Mouse (Mus musculus): ENCODE results near the gene Pmfbp1.

The Pmfbp1 gene

DNA sequence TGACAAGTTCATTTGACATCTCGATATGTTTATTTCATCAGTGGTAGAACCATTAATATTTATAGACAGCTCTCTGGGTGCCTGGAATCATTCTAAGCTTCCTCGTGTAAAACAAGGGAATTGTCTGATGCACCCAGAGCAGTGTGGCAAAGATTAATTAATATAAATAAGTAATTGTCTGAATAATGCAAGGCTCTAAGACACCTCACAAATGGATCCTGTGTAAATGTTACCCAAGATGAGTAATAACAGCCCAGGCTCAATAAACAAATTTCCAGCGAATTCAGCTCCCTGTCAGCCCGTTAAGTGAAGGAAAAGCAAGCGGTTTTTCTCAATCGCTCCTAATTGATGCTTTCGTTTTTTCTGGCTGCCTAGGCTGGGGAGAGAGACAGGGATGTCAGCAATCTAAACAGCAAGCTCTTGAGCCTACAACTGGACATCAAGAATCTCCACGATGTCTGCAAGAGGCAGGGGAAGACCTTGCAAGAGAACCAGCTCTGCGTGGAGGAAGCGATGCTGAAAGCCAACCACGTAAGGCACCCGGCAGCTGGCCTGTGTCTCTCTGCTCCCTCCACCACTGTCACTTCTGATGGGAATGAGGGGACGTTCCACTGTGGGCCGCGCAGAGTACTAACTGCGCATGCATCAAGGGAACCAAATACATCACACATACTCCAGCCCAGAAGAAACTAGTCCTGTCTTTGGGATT is 5.3 kb downstream of the Pmfbp1 start:
- DNase-seq (ENCODE audit: low read depth, low spot score) = no peak

DNA sequence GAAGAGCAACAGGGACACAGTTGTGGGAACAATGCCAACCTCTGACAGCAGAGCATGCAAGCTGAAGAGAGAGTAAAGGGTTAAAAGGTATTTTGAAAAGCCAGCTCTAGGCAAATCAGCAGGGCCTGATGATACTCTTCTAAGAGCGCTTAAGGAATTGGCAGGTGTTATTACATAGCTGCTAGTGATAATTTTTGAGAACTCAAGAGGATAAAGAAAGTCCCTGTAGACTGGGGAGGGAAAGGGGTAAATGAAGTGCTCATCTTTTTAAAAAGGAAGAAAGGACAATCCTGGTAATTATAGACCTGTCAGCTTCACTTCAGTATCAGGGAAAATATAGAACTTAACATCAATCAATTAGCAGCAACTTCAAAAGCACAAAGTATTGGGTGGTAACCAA is 9.7 kb downstream of the Pmfbp1 start:
- DNase-seq (ENCODE audit: low read depth, low spot score) = no peak

DNA sequence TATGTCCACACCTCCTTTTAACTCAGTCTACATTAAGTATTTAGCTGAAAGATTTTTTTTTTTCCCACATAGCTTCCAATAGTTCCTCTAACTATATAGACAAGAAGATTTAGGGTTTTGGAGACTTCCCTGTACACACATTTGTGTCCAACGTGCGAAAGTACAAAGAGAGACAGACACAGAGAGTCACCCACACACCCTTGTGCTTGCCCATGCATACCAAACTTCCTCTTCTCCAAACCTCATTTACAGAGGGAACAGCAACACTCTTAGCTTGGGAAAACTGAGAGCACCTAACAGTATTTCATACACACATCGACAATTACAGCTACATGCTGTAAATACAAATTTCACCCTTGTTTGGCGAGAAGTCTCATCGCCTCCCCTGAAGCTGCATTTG is 11.7 kb downstream of the Pmfbp1 start:
- DNase-seq (ENCODE audit: low read depth, low spot score) = no peak

DNA sequence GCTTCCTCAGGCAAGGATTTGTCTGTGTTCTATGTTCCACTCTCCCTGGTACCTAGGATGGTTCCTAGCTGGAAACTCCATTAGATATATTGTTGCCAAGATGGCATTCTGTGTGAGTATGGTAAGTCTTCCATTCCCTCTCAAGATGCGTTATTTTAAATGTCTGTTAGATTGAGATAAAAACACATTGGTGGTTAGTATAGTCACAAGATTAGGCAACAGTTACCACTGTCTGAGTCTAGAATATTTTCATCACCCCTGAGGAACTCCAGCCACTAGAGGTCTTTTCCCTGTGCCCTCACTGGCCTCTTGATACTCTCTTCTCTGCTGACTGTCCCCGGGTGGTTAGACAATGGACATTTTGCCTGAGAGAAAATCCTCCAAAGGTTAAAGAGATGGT is 30.2 kb downstream of the Pmfbp1 start:
- DNase-seq (ENCODE audit: low read depth, low spot score) = no peak

DNA sequence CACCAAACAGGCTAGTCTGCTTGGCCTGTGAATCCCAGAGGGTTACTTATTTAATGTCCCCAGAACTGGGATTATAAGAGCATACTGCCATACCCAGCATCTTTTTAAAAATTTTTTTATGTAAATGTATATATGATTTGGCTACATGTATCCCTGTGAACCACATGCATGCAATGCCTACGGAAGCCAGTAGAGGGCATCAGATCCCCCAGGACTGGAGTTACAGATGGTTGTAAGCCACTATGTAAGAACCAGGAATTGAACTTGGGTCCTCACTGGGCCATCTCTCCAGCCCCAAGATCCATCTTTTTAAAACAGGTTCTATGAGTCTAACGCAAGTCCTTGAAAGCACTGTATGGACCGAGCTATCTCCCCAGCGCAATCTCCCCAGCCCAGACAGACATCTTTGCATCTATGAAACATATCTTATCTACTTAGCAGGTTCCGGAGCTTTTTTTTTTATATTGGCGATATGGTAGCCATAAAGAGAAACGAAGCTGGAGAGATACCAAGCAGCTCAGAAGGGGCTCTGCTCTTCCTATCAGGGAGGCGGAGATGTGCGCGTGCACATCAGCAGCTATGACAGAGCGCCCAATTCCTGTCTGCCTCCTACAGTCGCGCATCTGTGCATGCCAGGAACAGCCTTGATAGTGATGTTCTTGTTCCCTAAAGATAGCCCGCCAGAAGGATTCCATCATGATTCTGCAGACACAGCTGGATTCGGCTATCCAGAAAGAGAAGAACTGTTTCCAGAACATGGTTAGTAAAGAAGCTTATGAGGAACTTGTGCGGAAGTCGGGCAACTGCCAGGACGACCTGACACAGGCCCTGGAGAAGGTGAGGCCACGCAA is 41.5 kb downstream of the Pmfbp1 start:
- peak; percentile 30 for DNase-seq (ENCODE audit: low read depth, low spot score)

DNA sequence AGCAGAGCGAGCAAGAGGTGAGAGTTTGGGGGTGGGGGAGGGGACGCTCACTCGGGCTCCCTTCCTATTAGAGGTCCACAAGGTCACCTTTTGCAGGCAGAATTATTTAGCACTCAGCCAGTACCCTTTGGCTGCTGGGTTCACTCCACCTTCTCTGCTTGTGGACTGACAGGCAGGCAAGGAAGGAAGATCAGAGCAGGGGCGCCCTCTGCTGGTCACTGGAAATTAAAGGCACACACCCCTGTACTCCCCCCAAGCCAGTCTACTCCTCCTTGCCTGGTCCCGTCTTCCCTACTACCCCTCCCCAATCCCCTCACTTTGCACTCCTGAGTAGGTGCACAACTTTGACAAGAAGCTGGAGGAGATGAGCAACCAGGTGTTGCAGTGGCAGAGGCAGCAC is 42.9 kb downstream of the Pmfbp1 start:
- peak; percentile 48 for DNase-seq (ENCODE audit: low read depth, low spot score)

DNA sequence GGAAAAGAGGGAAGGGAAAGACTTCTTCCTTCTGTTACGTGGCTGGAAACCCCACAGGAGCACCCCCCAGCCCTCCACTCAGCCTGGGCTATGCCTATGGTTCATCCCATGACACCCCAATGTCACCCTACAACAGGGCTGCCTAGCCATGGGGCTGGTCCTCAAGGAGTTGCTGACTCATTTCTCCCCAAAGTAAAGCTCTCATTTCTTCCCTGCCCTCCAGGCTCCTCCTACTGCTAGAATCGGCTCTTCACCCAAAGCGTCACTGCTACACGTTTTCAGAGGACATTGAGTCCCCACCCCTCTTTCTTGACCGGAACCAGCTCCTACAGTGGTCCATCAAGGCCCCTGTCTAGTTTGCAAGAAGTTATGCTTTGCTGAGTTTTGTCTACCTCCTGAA is 48.3 kb downstream of the Pmfbp1 start:
- no peak for DNase-seq (ENCODE audit: low read depth, low spot score)

DNA sequence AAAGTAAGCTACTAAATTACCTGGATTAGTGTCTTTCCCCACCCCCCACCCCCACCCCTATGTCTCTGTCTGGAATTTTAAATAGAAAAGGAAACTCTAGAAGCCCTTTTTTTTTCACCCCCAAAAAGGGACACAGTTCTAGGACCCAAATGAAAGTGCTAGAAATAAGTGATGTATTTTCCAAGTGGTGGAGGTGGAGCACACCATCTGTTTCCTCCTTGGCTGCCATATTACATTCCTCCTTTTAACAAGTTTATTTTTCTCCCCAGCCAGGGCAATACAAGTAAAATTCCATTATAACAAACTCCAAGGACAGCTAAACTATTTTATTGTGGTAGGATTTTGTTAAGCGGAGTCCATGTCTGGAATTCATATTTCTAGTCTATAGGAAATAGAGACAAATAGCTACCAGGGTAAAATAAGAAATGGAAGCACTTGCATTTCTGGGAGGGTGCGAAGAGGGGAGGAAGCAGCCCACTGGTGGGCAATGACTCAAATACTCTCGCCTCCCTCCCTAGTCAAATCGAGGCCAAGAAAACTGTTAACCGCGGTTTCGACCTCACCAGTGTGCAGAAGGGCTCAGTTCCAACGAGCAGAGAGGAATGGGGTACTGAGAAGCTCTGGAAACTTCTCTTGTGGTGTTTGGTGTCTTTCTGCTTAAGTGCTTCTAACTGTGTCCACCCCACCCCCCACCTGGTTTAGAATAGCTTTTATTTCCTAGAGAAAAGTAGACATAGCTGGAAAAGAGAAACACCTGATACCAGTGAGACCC is 49.1 kb downstream of the Pmfbp1 start:
- DNase-seq (ENCODE audit: low read depth, low spot score) = no peak

DNA sequence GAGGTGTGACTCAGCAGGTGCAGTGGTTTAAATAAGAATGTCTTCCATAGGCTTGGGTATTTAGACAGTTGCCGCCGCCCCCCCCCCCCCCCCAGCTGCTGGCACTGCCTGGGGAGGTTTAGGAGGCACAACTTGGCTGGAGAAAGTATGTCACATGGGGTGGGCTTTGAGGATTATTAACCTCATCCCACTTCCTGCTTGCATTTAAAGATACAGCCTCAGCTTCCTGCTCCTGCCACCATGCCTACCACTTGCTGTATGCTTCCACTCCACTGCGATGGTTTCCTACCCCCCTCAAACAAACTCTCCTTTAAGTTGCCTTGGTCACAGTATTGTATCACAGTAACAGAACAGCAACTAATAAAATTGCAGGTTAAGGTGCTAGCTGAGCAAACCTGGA is 50.2 kb downstream of the Pmfbp1 start:
- DNase-seq (ENCODE audit: low read depth, low spot score) = no peak

DNA sequence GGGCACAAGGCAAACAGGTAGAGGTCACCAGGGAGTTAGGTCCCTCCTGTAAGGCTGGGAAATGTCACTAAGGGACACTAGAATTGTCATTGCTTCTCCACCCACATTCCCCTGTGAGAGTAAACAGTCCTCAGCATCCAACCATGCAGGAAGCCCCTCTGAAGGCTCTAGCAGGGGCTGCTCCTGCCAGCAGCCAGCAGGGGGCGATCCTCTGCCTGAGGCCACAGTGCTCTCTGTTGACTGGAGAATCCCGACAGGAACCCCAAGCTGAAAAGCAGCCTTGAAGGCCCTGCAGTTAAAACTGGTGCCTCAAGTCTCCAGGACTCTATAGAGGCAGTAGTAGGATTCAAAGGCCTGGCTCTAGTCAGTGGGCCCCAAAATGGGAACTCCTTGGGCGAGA is 57.8 kb downstream of the Pmfbp1 start:
- DNase-seq (ENCODE audit: low read depth, low spot score) = no peak

DNA sequence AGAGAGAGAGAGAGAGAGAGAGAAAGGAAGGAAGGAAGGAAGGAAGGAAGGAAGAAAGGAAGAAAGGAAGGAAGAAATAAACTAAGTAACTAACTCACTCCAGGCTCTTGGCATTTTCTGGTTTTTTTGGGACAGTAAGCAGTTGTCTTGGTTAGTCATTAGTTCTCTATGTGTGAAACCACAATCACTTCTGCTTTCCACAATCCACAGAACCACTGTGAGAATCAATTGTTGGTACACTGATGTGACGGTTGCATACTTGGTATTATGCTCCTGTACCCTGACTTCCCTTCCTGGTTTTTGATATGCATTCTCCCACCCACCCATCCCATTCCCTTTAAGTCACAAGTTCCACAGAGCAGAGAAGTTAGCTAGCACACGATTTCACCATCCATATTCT is 70.1 kb downstream of the Pmfbp1 start:
- DNase-seq (ENCODE audit: low read depth, low spot score) = no peak

DNA sequence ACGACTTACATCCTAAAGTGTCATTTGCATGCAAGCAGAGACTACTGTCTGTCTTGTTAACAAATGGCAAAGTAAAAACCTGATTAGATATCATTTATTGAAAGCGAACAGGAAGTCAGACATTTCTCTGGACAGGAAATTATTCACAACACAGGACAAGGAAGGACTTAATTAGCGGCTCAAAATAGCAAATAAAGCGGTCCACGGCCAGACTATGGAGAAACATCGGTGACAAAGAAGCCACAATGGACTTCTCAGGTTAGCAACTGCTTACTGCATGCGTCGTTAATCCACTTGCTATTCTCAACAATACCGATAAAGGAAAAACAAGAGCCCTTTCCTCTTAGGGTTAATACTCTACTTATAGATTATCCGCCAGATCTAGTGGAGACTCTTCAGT is 70.9 kb downstream of the Pmfbp1 start:
- no peak for DNase-seq (ENCODE audit: low read depth, low spot score)

DNA sequence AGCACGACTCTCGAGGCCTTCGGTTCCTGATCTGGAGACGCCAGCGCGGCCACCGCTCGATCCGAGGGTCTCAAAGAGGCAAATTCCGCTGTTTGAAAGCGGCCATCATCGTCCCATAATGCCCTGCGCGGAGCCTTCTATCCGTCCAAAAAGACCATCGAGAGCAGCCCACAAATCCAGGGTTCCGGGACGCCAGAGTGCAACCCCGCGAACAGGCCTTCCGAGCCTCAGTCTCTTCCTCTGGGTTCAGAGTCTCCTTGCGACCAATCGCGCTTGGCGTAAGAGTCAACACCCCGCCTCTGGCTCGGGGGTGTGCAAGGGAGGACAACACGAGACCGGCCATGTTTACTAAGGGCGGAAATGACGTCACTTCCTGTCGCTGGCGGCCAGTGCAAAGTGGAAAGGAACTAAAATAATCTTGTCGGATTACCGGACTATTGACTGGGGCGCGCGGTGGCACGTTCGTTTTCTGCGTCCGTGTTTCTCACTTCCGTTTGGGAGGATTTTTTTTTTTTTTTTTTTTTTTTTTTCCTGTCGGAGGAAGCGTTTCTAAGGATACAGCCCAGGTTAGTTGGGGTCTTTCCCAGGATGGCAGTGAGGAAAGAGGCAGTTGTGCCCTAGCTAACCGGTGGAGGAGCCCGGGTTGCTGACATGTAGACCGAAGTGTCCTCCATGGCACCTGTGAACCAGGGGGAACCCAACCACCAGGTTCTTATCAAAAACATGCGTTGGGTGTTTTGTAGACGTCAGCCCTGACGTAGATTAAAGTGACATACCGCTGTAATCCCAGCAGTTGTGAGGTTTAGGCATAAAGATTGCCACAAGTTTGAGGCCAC is 71.9 kb downstream of the Pmfbp1 start, which contains the start of the genes Dhx38 and Txnl4b:
Dhx38 (minus strand) TSS at position 364 of the 836 bp plus-strand sequence.
Txnl4b (plus strand) TSS at position 395 of the 836 bp plus-strand sequence.
- DNase-seq (ENCODE audit: low read depth, low spot score) = peak; percentile 100

DNA sequence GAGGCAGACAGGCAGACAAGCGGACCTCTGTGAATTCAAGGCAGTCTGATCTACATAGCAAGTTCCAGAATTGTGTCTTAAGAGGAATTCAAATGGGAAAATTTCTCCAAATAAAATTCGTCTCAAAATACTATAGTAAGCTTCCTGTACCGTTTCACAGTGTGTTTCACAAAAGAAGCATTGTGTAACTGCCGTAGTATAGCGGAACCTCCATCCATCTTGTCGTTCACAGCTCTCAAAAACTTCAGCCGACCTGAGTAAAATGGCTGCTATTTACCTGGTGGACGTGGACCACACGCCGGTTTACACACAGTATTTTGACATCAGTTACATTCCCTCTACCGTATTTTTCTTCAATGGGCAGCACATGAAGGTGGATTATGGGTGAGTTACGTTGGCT is 77.3 kb downstream of the Pmfbp1 start:
- no peak for DNase-seq (ENCODE audit: low read depth, low spot score)

DNA sequence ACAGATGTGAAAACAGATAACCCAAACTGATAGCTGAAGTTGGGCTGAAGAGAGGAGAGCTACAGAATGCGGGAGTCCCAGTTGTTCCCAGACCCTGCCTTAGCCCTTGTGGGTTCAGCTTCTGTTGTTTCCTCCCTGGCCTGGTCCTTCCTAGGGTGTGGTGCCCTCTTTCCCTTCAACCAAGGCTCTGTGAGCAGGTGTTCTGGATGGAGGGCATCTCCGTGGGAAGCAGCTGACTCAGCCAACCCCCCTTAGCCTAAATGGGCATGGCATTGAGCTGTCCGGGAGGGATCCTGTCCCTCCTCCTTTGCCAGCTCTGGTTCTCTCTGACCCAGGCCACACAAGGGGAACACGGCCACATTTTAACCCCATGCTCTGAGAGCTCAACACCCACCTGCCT is 82.5 kb downstream of the Pmfbp1 start:
- no peak for DNase-seq (ENCODE audit: low read depth, low spot score)

DNA sequence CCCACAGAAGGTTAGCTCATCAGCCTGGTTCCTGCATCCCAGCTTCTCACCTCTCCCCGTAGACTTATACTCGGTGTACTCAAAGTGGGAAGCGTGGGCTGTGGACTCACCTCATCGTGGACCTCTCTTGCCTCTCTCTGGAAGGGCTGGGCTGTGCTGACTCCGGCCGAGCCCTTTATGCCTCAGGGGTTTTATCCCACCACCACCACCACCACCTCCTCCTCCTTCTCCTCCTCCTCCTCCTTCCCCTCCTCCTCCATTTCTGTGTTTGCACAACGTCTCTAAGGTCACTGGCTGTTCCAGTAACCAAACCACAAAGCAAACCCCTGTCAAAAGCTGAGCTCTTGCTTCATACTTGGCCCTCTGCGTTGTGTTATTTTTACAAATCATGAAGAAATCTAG is 85.1 kb downstream of the Pmfbp1 start, which contains the start of gene Hp:
Hp (minus strand) TSS at position 273 of the 402 bp plus-strand sequence.
- no peak for DNase-seq (ENCODE audit: low read depth, low spot score)

DNA sequence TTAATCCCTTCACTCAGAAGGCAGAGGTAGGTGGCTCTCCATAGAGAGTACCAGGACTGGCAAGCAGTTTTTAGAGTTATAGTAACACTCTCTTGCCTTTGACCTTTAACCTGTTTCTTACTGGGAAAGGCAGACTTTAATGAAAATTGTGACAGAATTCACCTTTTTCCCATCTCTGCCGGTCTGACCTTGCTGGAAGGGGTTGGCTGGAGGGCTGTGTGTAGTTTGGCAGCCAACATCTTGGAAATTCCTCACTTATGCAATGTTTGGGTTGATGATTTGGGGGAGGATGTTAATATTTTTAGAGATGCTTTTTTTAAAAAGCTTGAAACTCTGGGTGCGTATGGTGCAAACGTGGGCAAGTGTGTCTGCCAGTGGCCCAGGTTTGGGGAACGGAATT is 90.5 kb downstream of the Pmfbp1 start:
- no peak for DNase-seq (ENCODE audit: low read depth, low spot score)

DNA sequence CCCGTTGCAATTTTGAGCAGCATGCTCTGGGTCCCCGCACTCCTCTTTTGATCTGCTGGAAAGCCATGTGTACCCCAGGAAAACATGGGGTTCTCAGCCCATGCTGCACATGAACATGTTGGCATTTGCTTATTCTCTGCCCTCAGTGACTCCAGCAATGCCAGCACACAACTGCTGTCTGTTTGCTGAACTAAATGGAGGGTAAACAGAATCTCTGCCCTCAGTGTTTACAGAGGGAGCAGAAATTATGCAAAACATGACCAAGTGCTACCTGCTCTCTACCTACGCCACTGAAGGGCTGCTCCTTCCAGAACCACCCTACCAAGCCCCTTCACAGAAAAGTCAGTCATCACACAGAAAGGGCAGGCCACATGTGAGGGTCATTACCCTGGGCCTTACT is 91.0 kb downstream of the Pmfbp1 start:
- DNase-seq (ENCODE audit: low read depth, low spot score) = no peak

DNA sequence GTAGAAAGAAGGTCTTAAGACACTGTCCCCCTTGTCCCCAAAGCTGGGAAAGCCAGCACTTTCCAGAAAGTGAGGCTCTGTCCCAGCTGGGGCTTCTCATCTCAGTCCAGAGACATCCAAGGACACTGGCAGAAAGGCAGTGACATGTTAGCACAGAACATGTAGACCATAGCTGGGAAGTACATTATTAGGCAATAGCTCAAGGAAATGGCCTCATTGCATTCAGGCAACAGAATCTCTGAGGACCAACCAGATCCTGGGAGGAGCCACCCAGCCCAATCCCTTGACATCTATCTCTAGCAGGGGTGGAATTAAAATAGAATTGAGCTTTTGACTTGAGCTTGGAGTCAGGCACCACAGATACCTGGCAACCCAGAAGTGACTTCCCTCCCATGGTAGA is 91.8 kb downstream of the Pmfbp1 start:
- DNase-seq (ENCODE audit: low read depth, low spot score) = no peak

DNA sequence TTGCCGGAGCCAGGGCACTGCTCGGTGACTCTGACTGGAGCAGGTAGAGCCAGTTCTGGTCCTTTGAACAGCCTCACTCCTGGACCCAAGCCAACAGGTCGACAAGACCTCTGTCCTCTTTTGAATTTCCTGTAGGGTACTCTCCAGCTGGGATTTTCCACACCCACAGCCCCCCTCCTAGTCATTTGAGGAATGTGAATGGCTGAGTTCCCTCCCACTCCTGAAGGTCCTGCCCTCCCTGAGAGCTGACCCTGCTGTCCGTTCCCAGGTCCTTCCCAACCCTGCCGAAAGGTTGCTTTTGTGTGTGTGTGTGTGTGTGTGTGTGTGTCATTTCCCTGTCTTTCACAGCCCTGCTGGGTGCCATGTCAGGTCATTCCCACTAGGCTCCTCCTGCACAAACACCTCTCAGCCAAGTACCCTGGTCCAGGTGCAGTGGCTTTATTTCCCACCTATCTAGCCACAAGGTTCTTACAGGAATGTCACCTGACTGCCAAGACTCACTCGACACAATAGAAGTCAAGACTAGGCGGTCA is 93.2 kb downstream of the Pmfbp1 start:
- DNase-seq (ENCODE audit: low read depth, low spot score) = no peak

DNA sequence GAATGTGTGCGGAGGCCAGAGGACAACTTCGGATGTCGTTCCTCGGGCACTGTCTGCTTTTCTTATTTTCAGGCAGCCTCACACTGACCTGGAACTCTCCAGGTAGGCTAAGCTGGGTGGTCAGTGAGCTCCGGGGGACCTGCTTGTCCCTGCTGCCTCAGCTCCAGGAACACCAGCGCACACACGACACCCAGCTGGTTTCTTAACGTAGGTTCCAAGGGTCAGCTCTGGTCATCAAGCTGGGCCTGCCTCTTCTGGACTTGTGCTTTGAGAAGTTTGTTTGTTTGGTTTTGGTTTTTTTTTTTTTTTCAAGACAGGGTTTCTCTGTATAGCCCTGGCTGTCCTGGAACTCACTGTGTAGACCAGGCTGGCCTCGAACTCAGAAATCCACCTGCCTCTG is 97.1 kb downstream of the Pmfbp1 start:
- no peak for DNase-seq (ENCODE audit: low read depth, low spot score)
